Comparison of ENCODE assay signal across 8 mouse cellular contexts in the genomic region with DNA sequence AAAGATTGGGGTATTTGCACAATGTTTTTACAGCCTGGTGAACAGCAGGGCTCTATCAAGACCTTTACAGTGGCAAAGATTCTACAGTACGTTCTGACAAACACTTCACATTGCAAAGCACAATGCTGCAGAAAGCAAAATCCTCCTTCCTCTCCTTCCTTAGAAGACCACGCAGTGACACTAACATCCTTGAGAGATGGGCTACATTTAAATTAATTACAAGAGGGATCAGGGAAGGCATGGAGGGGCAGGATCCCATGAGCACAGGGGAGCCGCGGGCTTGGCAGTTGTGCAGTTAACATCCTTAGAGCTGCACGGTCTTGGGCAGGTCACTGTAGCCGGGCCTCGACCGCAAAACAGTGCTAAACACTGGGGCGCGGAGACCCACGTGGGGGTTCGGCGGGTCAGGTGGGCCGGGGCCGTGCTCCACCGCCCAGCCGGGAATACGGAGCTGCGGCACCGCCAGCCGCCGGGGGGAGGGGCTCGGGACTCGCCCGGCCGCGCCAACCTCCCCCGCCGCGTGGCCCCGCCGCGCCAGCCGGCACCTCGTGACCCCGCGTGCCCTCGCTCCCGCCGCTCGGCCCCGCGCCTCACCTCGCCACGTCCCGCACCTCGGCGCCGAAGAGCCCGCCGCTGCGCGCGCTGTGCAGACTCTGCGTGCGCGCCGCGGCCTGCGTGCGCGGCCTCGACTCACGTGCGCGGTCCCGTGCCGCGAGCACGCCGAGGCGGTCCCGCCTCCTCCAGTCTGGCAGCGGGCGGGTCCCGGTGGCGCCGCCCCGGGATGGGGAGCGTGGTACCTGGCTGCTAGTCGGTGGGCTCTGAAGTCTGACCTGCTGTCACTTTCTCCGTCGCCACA. TPM values are rescaled to one million over a fixed set of nuclear protein-coding genes. Genes with fewer than 3 reads are reported as not detected.
DNase-seq lines count a peak whose midpoint lies in the region; ATAC-seq and TF ChIP-seq lines count a peak whose summit lies in the region.

A gene (minus strand): TSS at position 658 of the 856 bp plus-strand sequence.
A gene (plus strand): TSS at position 730 of the 856 bp plus-strand sequence.

- TF ChIP-seq CTCF in bone marrow, adult 2 months (IDR thresholded peaks at IDR 0.05; ENCODE audit: control insufficient read depth, insufficient read depth, low read length), result no peak
- no peak for TF ChIP-seq CTCF in liver, adult 2 months (IDR thresholded peaks at IDR 0.05; ENCODE audit: low read depth, low read length)

- DNase-seq in B cell, adult 2 months, result peak; percentile 81 to 86
- DNase-seq in embryonic facial prominence, embryonic 14.5 days (ENCODE audit: low spot score), result peak; percentile 88
- peak; percentile 40 for DNase-seq in heart, adult 8-10 months (ENCODE audit: low spot score)
- DNase-seq in kidney, adult 9 months, result peak; percentile 73
- DNase-seq in liver, adult 2 months (ENCODE audit: extremely low read depth, low read depth, low spot score), result peak; percentile 28
- peak; percentile 60 to 63 for DNase-seq in spleen, postnatal 36 days (ENCODE audit: low spot score in 2 of 2)

- H3K9me3 ChIP-seq in embryonic facial prominence, embryonic 14.5 days (ENCODE audit: control insufficient read depth, low read length), result no peaks in the 10 kb centered on the region

- peak within 1 kb of the TSS; percentile 90 for H3K4me3 ChIP-seq in bone marrow, adult 2 months (replicated peaks; ENCODE audit: control insufficient read depth, low read depth, low read length)
- peak within 1 kb of the TSS; percentile 85 for H3K4me3 ChIP-seq in embryonic facial prominence, embryonic 14.5 days (ENCODE audit: low read depth, low read length)
- H3K4me3 ChIP-seq in liver, adult 2 months (ENCODE audit: insufficient read depth, low read depth, low read length), result peak within 1 kb of the TSS; percentile 73

- TF ChIP-seq POLR2A in bone marrow, adult 2 months (IDR thresholded peaks at IDR 0.05; ENCODE audit: borderline replicate concordance, control insufficient read depth, low read depth, low read length), result peak; percentile 55; the same call in 1 of the 2 replicates
- TF ChIP-seq POLR2A in liver, adult 2 months (IDR thresholded peaks at IDR 0.05; ENCODE audit: extremely low read depth, insufficient read depth, low read length), result no peak

- peaks cover 29% of the 10 kb centered on the region for H3K36me3 ChIP-seq in embryonic facial prominence, embryonic 14.5 days (ENCODE audit: control insufficient read depth, insufficient read depth, low read length)
- H3K36me3 ChIP-seq in liver, adult 2 months (ENCODE audit: control insufficient read depth, insufficient read depth, low read length), result peaks cover 16% of the 10 kb centered on the region

- peak within 1 kb of the TSS; percentile 28; the same call in 1 of the 2 replicates for H3K27ac ChIP-seq in bone marrow, adult 2 months (ENCODE audit: control insufficient read depth, insufficient read depth, low read depth, low read length, poor library complexity)
- H3K27ac ChIP-seq in embryonic facial prominence, embryonic 14.5 days (replicated peaks; ENCODE audit: low read depth, low read length), result peak within 1 kb of the TSS; percentile 67
- H3K27ac ChIP-seq in liver, adult 2 months (replicated peaks; ENCODE audit: insufficient read depth, low read depth, low read length), result no peak within 1 kb of the TSS

- H3K4me2 ChIP-seq in embryonic facial prominence, embryonic 14.5 days (ENCODE audit: low read depth, low read length), result peak within 1 kb of the TSS; percentile 92

- peak; percentile 94 for ATAC-seq in embryonic facial prominence, embryonic 14.5 days (ENCODE audit: low read depth)
- peak; percentile 66; the same call in 1 of the 2 replicates for ATAC-seq in monocyte, adult 5-6 weeks (replicated peaks; ENCODE audit: insufficient number of reproducible peaks, low FRiP score, low TSS enrichment, poor library complexity, severe bottlenecking)

- no peaks in the 10 kb centered on the region for H3K79me2 ChIP-seq in liver, adult 2 months (ENCODE audit: control insufficient read depth, insufficient read depth, low read length)

- WGBS in bone marrow, adult 2 months, result under 1% methylated on average over 82 of the region's 83 CpGs
- under 1% methylated on average over 23 of the region's 83 CpGs for WGBS in embryonic facial prominence, embryonic 14.5 days
- WGBS in liver, adult 2 months, result under 1% methylated on average over 83 of the region's 83 CpGs

- H3K9ac ChIP-seq in embryonic facial prominence, embryonic 14.5 days (ENCODE audit: low read depth, low read length), result peak within 1 kb of the TSS; percentile 91
- peak within 1 kb of the TSS; percentile 89 for H3K9ac ChIP-seq in liver, adult 2 months (ENCODE audit: low read depth, low read length)

- no peaks in the 10 kb centered on the region for H3K27me3 ChIP-seq in embryonic facial prominence, embryonic 14.5 days (replicated peaks; ENCODE audit: control insufficient read depth, insufficient read depth, low read length)
- no peaks in the 10 kb centered on the region for H3K27me3 ChIP-seq in liver, adult 2 months (ENCODE audit: control insufficient read depth, insufficient read depth, low read length)

- H3K4me1 ChIP-seq in bone marrow, adult 2 months (ENCODE audit: control insufficient read depth, insufficient read depth, low read length), result no peaks in the 10 kb centered on the region
- no peaks in the 10 kb centered on the region for H3K4me1 ChIP-seq in embryonic facial prominence, embryonic 14.5 days (ENCODE audit: control insufficient read depth, insufficient read depth, low read length)
- H3K4me1 ChIP-seq in liver, adult 2 months (ENCODE audit: control insufficient read depth, insufficient read depth, low read length), result no peaks in the 10 kb centered on the region; the same call in 1 of the 2 replicates

RNA-seq across cellular contexts. Expression of the first gene that starts in this region (rescaled TPM):
- 13.6 and 30.5 TPM in 2 replicates for polyA plus RNA-seq in bone marrow, adult 2 months (2011; ENCODE audit: insufficient read depth, insufficient read length, low replicate concordance, missing spikeins)
- 29.4 and 33.9 TPM in 2 replicates for polyA plus RNA-seq in embryonic facial prominence, embryonic 14.5 days (2014; fragmentation: Nextera tagmentation; extraction: Ambion mirVana)
- 1 to 10 TPM; 8.0 to 8.2 (median 8.1) TPM for total RNA-seq in heart, adult 8-10 months (2022)
- total RNA-seq in liver, adult 2 months (2014; rRNA removed), result 4.3 and 6.4 TPM in 2 replicates
- polyA plus RNA-seq in liver, adult 2 months (2012; rRNA removed), result 3.1 and 3.3 TPM in 2 replicates
- total RNA-seq in monocyte, adult 5-6 weeks (2017), result 6.5 to 9.9 TPM (median 7.2 TPM) in 3 replicates

RNA-seq across cellular contexts. Expression of the second gene that starts in this region (rescaled TPM):
- 3.3 and 5.5 TPM in 2 replicates for polyA plus RNA-seq in bone marrow, adult 2 months (2011; ENCODE audit: insufficient read depth, insufficient read length, low replicate concordance, missing spikeins)
- polyA plus RNA-seq in embryonic facial prominence, embryonic 14.5 days (2014; fragmentation: Nextera tagmentation; extraction: Ambion mirVana), result 17.4 and 20.5 TPM in 2 replicates
- total RNA-seq in heart, adult 8-10 months (2022), result 10 to 100 TPM; 14.3 to 18.9 (median 16.8) TPM
- total RNA-seq in liver, adult 2 months (2014; rRNA removed), result 86.4 and 89.3 TPM in 2 replicates
- 15.4 and 20.7 TPM in 2 replicates for polyA plus RNA-seq in liver, adult 2 months (2012; rRNA removed)
- total RNA-seq in monocyte, adult 5-6 weeks (2017), result 14.3 to 40.4 TPM (median 28.7 TPM) in 3 replicates

Comparison
In these comparisons a context has a peak if more than half of its experiments do, and no peak if none do; other contexts are left out.
1. DNase-seq: peak in every context shown above with its lines; median percentile 88 in embryonic facial prominence, embryonic 14.5 days; 84 in B cell, adult 2 months; 73 in kidney, adult 9 months; 62 in spleen, postnatal 36 days; 40 in heart, adult 8-10 months; 28 in liver, adult 2 months.